Mouse (Mus musculus) bone marrow, adult 2 months (tissue): ENCODE measurements around the gene Ss18l2.

Source experiments
- CTCF ChIP-seq: fragments of 200-500 bp; IDR thresholded peaks from 2 replicates; pipeline ENCODE4 v1.5.1; 2011; ENCODE audit warnings: low read length, control low read depth; ENCODE audit not compliant: control insufficient read depth, insufficient read depth
- POLR2A ChIP-seq: fragments of 200-500 bp; IDR thresholded peaks from 2 replicates; pipeline ENCODE4 v1.6.1; 2011; ENCODE audit warnings: low read depth, mild to moderate bottlenecking, control low read depth, low read length, borderline replicate concordance; ENCODE audit not compliant: control insufficient read depth

- TF ChIP-seq POLR2A, result no peak
- TF ChIP-seq CTCF, result no peak
Measured at GRCm38 (mm10) chr9:121677069-121677468, 33.1 kb upstream of the Ss18l2 start.
